Mouse (Mus musculus): ENCODE measurements around the gene Rab40c. TPM values are rescaled to one million over a fixed set of nuclear protein-coding genes. Genes with fewer than 3 reads are reported as not detected.

Gene Rab40c
- polyA plus RNA-seq, 1 experiment from 2014 or later, result 6.5 TPM

- TF ChIP-seq CTCF (IDR thresholded peaks at IDR 0.05; ENCODE audit: low read depth) (peak; percentile 49), EP300 (IDR thresholded peaks at IDR 0.05; ENCODE audit: low read depth) (no peak)
- no peaks in the 10 kb centered on the region for H3K9me3 ChIP-seq (ENCODE audit: low read length)
- peak within 1 kb of the TSS; percentile 60 for H3K9ac ChIP-seq (replicated peaks)
- peaks cover 15% of the 10 kb centered on the region for H3K4me1 ChIP-seq (ENCODE audit: insufficient read depth)
- H3K36me3 ChIP-seq (replicated peaks; ENCODE audit: insufficient read depth, low read length), result peaks cover 4% of the 10 kb centered on the region; the same call in 1 of the 2 replicates
- 4% methylated on average over 59 of the region's 65 CpGs for WGBS (ENCODE audit: insufficient replicate concordance)
- H3K27ac ChIP-seq (ENCODE audit: low read depth), result peak within 1 kb of the TSS; percentile 73
- ATAC-seq (peak; percentile 88), DNase-seq (peak; percentile 90)
- H3K4me3 ChIP-seq (ENCODE audit: low read depth, low read length), result peak within 1 kb of the TSS; percentile 57
- no peaks in the 10 kb centered on the region for H3K27me3 ChIP-seq (ENCODE audit: insufficient read depth, low read length)
- H3K4me2 ChIP-seq (ENCODE audit: low read depth, low read length), result peak within 1 kb of the TSS; percentile 83
Observed at GRCm38 (mm10) chr17:25860832-25861703, 58.5 kb downstream of the Rab40c start, which contains the start of gene Wdr90. TSS of gene Wdr90 (minus strand) at chr17:25861501.

GRCm38 (mm10) chr17:25860229-25860628 lies 59.3 kb downstream of the Rab40c start:
- TF ChIP-seq EP300 (IDR thresholded peaks at IDR 0.05; ENCODE audit: low read depth), result no peak
- TF ChIP-seq CTCF (IDR thresholded peaks at IDR 0.05; ENCODE audit: low read depth), result no peak
- no peak for DNase-seq
- Histone ChIP-seq H3K27me3 (ENCODE audit: insufficient read depth, low read length) (no peaks in the 10 kb centered on the region), H3K4me1 (ENCODE audit: insufficient read depth) (peaks cover 15% of the 10 kb centered on the region), H3K4me3 (ENCODE audit: low read depth, low read length) (no peak overlapping the region), H3K9ac (replicated peaks) (no peak overlapping the region), H3K27ac (ENCODE audit: low read depth) (no peak overlapping the region), H3K9me3 (ENCODE audit: low read length) (no peaks in the 10 kb centered on the region), H3K4me2 (ENCODE audit: low read depth, low read length) (peak overlapping the region; percentile 83), H3K36me3 (replicated peaks; ENCODE audit: insufficient read depth, low read length) (peaks cover 4% of the 10 kb centered on the region; the same call in 1 of the 2 replicates)
- no peak for ATAC-seq
- WGBS (ENCODE audit: insufficient replicate concordance), result 82% methylated on average over 6 of the region's 6 CpGs

- Histone ChIP-seq H3K36me3 (replicated peaks; ENCODE audit: insufficient read depth, low read length) (peaks cover 32% of the 10 kb centered on the region), H3K4me2 (ENCODE audit: low read depth, low read length) (peak within 1 kb of the TSS; percentile 89), H3K4me3 (ENCODE audit: low read depth, low read length) (peak within 1 kb of the TSS; percentile 86), H3K4me1 (ENCODE audit: insufficient read depth) (peaks cover 19% of the 10 kb centered on the region), H3K27me3 (ENCODE audit: insufficient read depth, low read length) (no peaks in the 10 kb centered on the region), H3K9ac (replicated peaks) (peak within 1 kb of the TSS; percentile 88), H3K27ac (ENCODE audit: low read depth) (peak within 1 kb of the TSS; percentile 88), H3K9me3 (ENCODE audit: low read length) (no peaks in the 10 kb centered on the region)
- DNase-seq (peak; percentile 98), ATAC-seq (peak; percentile 93)
- WGBS (ENCODE audit: insufficient replicate concordance), result under 1% methylated on average over 21 of the region's 21 CpGs
- peak; percentile 82 for TF ChIP-seq CTCF (IDR thresholded peaks at IDR 0.05; ENCODE audit: low read depth)
- TF ChIP-seq EP300 (IDR thresholded peaks at IDR 0.05; ENCODE audit: low read depth), result no peak
Observed at GRCm38 (mm10) chr17:25844396-25844901, 75.1 kb downstream of the Rab40c start, which contains the start of gene Rhot2. TSS of gene Rhot2 (minus strand) at chr17:25844851.

- H3K36me3 ChIP-seq (replicated peaks; ENCODE audit: insufficient read depth, low read length), result peaks cover 38% of the 10 kb centered on the region
- H3K9ac ChIP-seq (replicated peaks), result peak overlapping the region; percentile 88
- TF ChIP-seq EP300 (IDR thresholded peaks at IDR 0.05; ENCODE audit: low read depth), result no peak
- no peak for TF ChIP-seq CTCF (IDR thresholded peaks at IDR 0.05; ENCODE audit: low read depth)
- no peaks in the 10 kb centered on the region for H3K9me3 ChIP-seq (ENCODE audit: low read length)
- H3K4me2 ChIP-seq (ENCODE audit: low read depth, low read length), result peak overlapping the region; percentile 89
- peak overlapping the region; percentile 88 for H3K27ac ChIP-seq (ENCODE audit: low read depth)
- 2% methylated on average over 36 of the region's 38 CpGs for WGBS (ENCODE audit: insufficient replicate concordance)
- no peaks in the 10 kb centered on the region for H3K27me3 ChIP-seq (ENCODE audit: insufficient read depth, low read length)
- DNase-seq (no peak), ATAC-seq (peak; percentile 38)
- H3K4me1 ChIP-seq (ENCODE audit: insufficient read depth), result peaks cover 22% of the 10 kb centered on the region
- H3K4me3 ChIP-seq (ENCODE audit: low read depth, low read length), result peak overlapping the region; percentile 86
Observed at GRCm38 (mm10) chr17:25843636-25844395, 75.7 kb downstream of the Rab40c start.

GRCm38 (mm10) chr17:25843122-25843521 lies 76.4 kb downstream of the Rab40c start:
- Histone ChIP-seq H3K4me3 (ENCODE audit: low read depth, low read length) (peak overlapping the region; percentile 86; the same call in 1 of the 2 replicates), H3K27me3 (ENCODE audit: insufficient read depth, low read length) (no peaks in the 10 kb centered on the region), H3K36me3 (replicated peaks; ENCODE audit: insufficient read depth, low read length) (peaks cover 42% of the 10 kb centered on the region), H3K27ac (ENCODE audit: low read depth) (peak overlapping the region; percentile 20; the same call in 1 of the 2 replicates), H3K9me3 (ENCODE audit: low read length) (no peaks in the 10 kb centered on the region), H3K4me2 (ENCODE audit: low read depth, low read length) (peak overlapping the region; percentile 89), H3K4me1 (ENCODE audit: insufficient read depth) (peaks cover 24% of the 10 kb centered on the region), H3K9ac (replicated peaks) (peak overlapping the region; percentile 88)
- DNase-seq (no peak), ATAC-seq (no peak)
- no peak for TF ChIP-seq CTCF (IDR thresholded peaks at IDR 0.05; ENCODE audit: low read depth)
- no peak for TF ChIP-seq EP300 (IDR thresholded peaks at IDR 0.05; ENCODE audit: low read depth)
- 85% methylated on average over 4 of the region's 4 CpGs for WGBS (ENCODE audit: insufficient replicate concordance)
